Mouse (Mus musculus) CD4-positive, CD25-positive, alpha-beta regulatory T cell, adult 2 months (primary cell): Measurements from ENCODE around the gene 9230102O04Rik.

Experiments used
- DNase-seq: peaks from one replicate; pipeline ENCODE4 v3.0.0-alpha.2; 2012; ENCODE audit warnings: low read depth, low spot score

9230102O04Rik gene

DNA sequence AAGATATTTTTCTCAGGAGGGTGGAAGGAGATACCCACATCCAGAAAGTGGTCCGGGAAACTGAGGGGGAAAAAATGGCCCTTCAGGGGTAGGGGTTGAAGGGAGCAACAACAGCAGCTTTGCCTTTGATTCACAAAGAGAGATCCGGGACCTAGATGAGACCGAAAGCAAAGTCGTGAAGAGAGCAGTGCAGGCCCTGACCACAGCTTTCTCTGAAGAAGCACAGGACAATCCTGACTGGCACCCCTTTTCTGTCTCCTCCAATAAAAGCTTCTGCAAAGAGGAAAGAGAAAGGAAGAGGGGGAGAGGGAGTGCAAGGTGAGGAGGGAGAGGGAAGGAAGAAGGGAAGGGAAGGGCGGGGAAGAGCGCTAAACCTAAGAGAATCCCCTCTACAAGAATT lies 17.5 kb downstream of the 9230102O04Rik start:
- no peak for DNase-seq

DNA sequence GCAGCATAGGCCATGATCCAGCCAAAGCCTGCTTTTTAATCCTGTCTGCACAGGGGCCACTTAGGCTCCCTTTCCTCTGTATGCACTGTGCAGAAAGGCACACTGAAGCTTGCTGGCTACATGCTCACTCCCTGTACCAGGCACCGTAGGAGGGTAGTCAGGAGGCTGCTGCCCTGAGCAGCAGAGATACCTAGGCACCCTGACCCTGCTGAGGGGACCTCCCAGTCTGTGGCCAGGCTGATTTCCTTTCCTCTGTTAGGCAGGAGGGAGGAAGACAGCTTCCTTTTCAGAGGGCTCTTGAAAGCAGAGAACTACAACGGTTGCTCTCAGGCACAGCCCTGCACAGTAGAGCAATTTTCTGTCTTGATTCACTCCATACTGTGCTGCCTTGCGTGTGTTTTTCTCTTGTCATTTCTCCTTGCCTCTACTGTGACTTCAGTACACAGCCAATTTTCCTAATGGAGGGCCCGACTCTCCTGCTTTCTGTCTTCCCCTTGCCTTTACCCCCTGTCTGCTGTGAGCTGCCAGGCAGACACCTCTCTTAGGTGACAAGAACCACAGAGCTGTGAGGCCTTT lies 18.1 kb downstream of the 9230102O04Rik start:
- DNase-seq: peak; percentile 69

DNA sequence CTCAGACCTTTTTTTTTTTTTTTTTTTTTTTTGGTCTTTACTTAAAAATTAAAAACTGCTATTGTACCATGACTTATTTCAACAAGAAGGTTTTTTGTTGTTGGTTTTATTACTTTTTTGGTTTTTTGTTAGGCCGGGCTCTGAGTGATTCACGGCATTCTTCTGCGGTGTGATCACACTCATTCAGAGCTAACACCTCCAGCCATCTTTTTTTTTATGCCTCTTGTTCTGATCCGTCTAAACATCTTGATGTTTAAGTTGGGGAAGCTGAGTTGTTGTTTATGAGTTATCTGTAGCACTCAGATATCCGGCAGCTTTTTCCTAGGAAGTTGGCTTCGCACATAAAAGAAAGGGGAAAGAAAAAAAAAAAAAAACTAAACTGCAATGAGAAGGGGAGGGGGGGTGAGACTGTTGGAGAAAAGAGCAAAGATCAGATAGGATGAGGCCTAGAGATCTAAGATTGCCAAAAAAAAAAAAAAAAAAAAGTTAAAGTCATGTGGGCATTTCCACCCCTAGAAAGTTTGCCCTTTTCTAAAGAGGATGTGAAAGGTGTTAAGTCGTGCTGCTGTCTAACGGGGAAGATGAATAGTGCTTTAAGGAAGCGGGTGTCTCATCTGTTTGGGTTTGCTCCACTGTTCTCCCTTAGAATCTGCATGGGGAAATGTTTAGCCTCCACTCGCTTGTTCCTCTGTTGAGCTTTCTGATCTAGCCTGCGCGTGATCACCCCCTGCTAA lies 22.1 kb downstream of the 9230102O04Rik start:
- peak; percentile 71 for DNase-seq

DNA sequence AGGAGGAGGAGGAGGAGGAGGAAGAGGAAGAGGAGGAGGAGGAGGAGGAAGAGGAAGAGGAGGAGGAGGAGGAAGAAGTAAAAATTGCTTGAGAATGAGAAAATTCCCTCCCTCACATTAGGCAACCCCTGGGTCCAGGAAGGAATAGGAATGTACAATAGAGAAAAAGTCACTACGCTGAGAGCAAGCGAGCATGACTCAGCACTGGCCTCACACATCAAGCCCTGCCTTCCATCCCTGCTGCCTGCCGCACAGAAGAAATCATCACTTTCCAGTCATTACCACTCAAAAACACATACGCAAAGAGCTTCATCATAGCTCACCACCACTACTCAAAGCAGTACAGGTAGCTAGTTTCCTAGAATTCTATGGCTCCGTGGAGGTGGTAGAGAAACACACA lies 28.6 kb downstream of the 9230102O04Rik start:
- no peak for DNase-seq

DNA sequence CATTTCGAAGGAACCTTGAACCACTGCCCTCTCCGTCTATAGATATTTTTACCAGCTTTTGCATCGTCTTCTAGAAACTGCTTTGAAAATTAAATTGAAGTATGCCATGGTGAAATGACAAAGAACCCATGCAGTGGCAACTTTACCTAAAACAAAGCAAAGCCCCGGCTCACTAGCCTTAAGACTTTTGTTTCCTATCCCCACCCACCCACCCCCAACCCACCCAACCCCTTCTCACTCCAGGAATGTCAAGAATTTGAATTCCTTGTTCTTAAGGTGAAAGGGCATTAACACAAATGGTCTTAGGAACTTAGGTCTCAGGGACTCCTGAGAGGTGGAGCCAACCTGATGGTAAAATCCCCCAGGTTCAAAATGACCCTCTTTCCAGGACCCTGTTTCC lies 33.5 kb downstream of the 9230102O04Rik start:
- DNase-seq: no peak

DNA sequence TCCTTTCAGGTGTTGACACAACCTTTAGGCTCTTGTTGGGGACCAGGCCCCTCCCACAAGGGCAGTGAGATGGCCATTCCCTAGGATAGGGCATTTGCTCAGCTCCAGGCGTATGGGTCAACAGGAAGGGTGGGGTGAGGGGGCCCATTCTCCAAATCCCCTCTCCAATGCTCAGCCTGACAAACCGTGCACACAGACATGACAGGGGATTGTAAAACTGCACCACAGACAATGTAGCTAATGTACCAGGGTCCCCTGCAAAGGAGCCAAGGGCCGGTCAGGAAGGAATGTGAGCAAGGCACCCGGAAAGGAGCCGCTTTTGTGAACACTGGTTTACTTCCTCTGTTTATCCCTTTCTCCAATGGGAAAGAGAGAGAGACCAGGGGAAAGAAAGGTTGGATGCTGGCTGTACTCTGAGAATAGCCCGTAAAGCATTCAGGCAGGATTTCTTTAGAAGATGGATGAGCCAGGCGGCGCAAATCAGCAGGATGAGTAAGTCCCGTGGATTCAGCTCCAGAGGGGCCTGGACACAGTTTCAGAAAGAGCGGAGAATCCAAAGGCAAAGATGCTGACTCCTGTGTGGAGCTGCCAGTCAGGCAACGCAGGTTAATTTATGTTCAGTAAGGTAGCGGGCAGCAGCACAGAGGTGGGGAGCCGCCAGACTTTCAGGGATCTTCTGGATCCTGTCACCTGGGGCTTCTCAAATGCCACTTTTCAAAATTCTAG lies 36.3 kb downstream of the 9230102O04Rik start:
- DNase-seq: no peak

DNA sequence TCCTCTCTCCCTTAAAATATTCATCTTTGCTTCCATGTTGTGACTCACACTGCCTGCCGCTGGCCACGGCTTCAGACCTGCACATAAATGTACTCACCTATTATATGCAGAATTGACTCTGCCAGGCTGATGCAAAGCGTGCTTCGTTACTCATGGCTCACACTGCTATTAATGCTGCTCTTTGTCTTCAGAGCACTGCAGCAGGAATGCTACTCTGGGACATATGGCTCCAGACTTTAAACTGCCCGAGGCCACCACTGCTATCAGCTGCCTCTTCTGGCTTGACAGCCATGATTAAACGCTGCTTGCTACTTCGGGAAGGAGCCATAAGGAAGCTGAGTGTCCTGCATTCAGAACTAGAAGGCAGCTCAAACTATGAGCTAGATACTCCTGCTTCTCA lies 54.1 kb downstream of the 9230102O04Rik start:
- DNase-seq: no peak

DNA sequence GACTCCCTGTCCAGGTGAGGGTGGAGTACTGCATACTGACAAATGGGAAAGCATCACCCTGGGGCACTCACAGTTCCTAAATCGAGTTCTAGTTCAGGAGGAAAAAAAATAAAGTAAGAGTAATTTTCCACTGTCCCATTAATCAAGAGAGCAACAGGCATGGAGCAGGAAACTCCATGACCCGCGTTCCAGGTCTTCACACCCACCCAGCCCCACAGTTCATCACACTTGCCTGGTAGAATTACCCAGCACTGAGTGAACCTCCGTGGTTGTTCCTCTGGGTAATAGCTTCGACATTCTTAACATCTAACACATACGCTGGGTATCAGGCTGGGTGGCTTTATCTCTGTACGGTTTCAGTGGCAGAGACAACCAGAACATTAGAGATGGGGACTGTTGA lies 55.6 kb downstream of the 9230102O04Rik start:
- no peak for DNase-seq
